In genomic region chr4:128872992-128873391, GRCm38 (mm10) we compare ENCODE assay signal across 11 mouse cellular contexts. TPM values are rescaled to one million over a fixed set of nuclear protein-coding genes. Genes with fewer than 3 reads are reported as not detected.
DNase-seq lines count a peak whose midpoint lies in the region; ATAC-seq lines count a peak whose summit lies in the region.
"Had no signal": no experiment of that assay in that cellular context is flagged by ENCODE, and none has a peak within 500 bp of the region (broad histone marks: within the 10 kb centered on the region; RNA-seq: fewer than 3 reads in every experiment).

No protein-coding gene starts in this region.

- no peak for ATAC-seq in hindbrain, embryonic 13.5 days (ENCODE audit: low FRiP score)
- no peak for ATAC-seq in hindbrain, embryonic 11.5 days (ENCODE audit: low FRiP score)
- no peak for ATAC-seq in embryonic facial prominence, embryonic 14.5 days (ENCODE audit: low read depth)
- no peak for ATAC-seq in intestine, embryonic 15.5 days
- ATAC-seq in midbrain, embryonic 16.5 days: peak; percentile 51; the same call in 1 of the 2 replicates

- H3K4me2 ChIP-seq in hindbrain, embryonic 13.5 days: 0 out of 2 replicates have a peak overlapping the region, but pooled peaks have one; percentile 11
- H3K4me2 ChIP-seq in hindbrain, embryonic 11.5 days (replicated peaks; ENCODE audit: low read depth, low read length): no peak overlapping the region
- H3K4me2 ChIP-seq in embryonic facial prominence, embryonic 14.5 days (ENCODE audit: low read depth, low read length): peak overlapping the region; percentile 43
- 0 out of 2 replicates have a peak overlapping the region, but pooled peaks have one; percentile 9 for H3K4me2 ChIP-seq in intestine, embryonic 15.5 days (replicated peaks)
- H3K4me2 ChIP-seq in midbrain, embryonic 16.5 days (ENCODE audit: low read length): peak overlapping the region; percentile 37
- H3K4me2 ChIP-seq: liver, embryonic 11.5 days; neural tube, embryonic 12.5 days had no signal

- H3K9me3 ChIP-seq in hindbrain, embryonic 13.5 days: no peaks in the 10 kb centered on the region
- no peaks in the 10 kb centered on the region for H3K9me3 ChIP-seq in hindbrain, embryonic 11.5 days (ENCODE audit: control insufficient read depth, low read length)
- H3K9me3 ChIP-seq in embryonic facial prominence, embryonic 14.5 days (ENCODE audit: control insufficient read depth, low read length): no peaks in the 10 kb centered on the region
- no peaks in the 10 kb centered on the region for H3K9me3 ChIP-seq in intestine, embryonic 15.5 days
- H3K9me3 ChIP-seq in midbrain, embryonic 16.5 days (replicated peaks; ENCODE audit: control insufficient read depth, low read length, poor library complexity, severe bottlenecking): no peaks in the 10 kb centered on the region
- H3K9me3 ChIP-seq: heart, embryonic 10.5 days; neural tube, embryonic 12.5 days had no signal

- H3K27ac ChIP-seq in hindbrain, embryonic 13.5 days: peak overlapping the region; percentile 46; the same call in 1 of the 2 replicates
- no peak overlapping the region for H3K27ac ChIP-seq in hindbrain, embryonic 11.5 days (ENCODE audit: low read depth, low read length)
- H3K27ac ChIP-seq in embryonic facial prominence, embryonic 14.5 days (replicated peaks; ENCODE audit: low read depth, low read length): 0 out of 2 replicates have a peak overlapping the region, but pooled peaks have one; percentile 35
- no peak overlapping the region for H3K27ac ChIP-seq in intestine, embryonic 15.5 days
- peak overlapping the region; percentile 45 for H3K27ac ChIP-seq in midbrain, embryonic 16.5 days (ENCODE audit: low read length)
- H3K27ac ChIP-seq: heart, embryonic 10.5 days; neural tube, embryonic 12.5 days had no signal

- WGBS in hindbrain, embryonic 13.5 days: 54% methylated on average over 19 of the region's 19 CpGs
- WGBS in hindbrain, embryonic 11.5 days: 57% methylated on average over 19 of the region's 19 CpGs
- 38% methylated on average over 19 of the region's 19 CpGs for WGBS in embryonic facial prominence, embryonic 14.5 days
- 48% methylated on average over 19 of the region's 19 CpGs for WGBS in intestine, embryonic 15.5 days
- WGBS in midbrain, embryonic 16.5 days: 48% methylated on average over 19 of the region's 19 CpGs

- H3K36me3 ChIP-seq in hindbrain, embryonic 13.5 days: no peaks in the 10 kb centered on the region
- no peaks in the 10 kb centered on the region for H3K36me3 ChIP-seq in hindbrain, embryonic 11.5 days (ENCODE audit: control insufficient read depth, insufficient read depth, low read length)
- no peaks in the 10 kb centered on the region for H3K36me3 ChIP-seq in embryonic facial prominence, embryonic 14.5 days (ENCODE audit: control insufficient read depth, insufficient read depth, low read length)
- no peaks in the 10 kb centered on the region for H3K36me3 ChIP-seq in intestine, embryonic 15.5 days
- H3K36me3 ChIP-seq in midbrain, embryonic 16.5 days (ENCODE audit: control insufficient read depth, insufficient read depth, low read length): no peaks in the 10 kb centered on the region
- H3K36me3 ChIP-seq: heart, embryonic 10.5 days; neural tube, embryonic 12.5 days had no signal

- H3K4me3 ChIP-seq in hindbrain, embryonic 13.5 days: no peak overlapping the region
- H3K4me3 ChIP-seq in hindbrain, embryonic 11.5 days (ENCODE audit: low read depth, low read length): no peak overlapping the region
- H3K4me3 ChIP-seq in embryonic facial prominence, embryonic 14.5 days (ENCODE audit: low read depth, low read length): no peak overlapping the region
- H3K4me3 ChIP-seq in intestine, embryonic 15.5 days (replicated peaks): no peak overlapping the region
- H3K4me3 ChIP-seq in midbrain, embryonic 16.5 days (ENCODE audit: low read depth, low read length): no peak overlapping the region
- H3K4me3 ChIP-seq: heart, embryonic 10.5 days; neural tube, embryonic 12.5 days had no signal

- no peak for DNase-seq in hindbrain, embryonic 11.5 days (ENCODE audit: low spot score)
- peak; percentile 50 for DNase-seq in embryonic facial prominence, embryonic 14.5 days (ENCODE audit: low spot score)
- no peak for DNase-seq in kidney, postnatal 25 days
- no peak for DNase-seq in adrenal gland, adult 8-10 months
- DNase-seq in MN1 (ENCODE audit: low spot score): no peak

- H3K9ac ChIP-seq in hindbrain, embryonic 13.5 days: 0 out of 2 replicates have a peak overlapping the region, but pooled peaks have one; percentile 9
- H3K9ac ChIP-seq in hindbrain, embryonic 11.5 days (ENCODE audit: low read depth, low read length): no peak overlapping the region
- no peak overlapping the region for H3K9ac ChIP-seq in embryonic facial prominence, embryonic 14.5 days (ENCODE audit: low read depth, low read length)
- H3K9ac ChIP-seq in intestine, embryonic 15.5 days: no peak overlapping the region
- no peak overlapping the region for H3K9ac ChIP-seq in midbrain, embryonic 16.5 days (ENCODE audit: low read depth, low read length)
- H3K9ac ChIP-seq: neural tube, embryonic 12.5 days had no signal

- no peaks in the 10 kb centered on the region for H3K27me3 ChIP-seq in hindbrain, embryonic 13.5 days
- no peaks in the 10 kb centered on the region for H3K27me3 ChIP-seq in hindbrain, embryonic 11.5 days (ENCODE audit: control insufficient read depth, insufficient read depth, low read length)
- H3K27me3 ChIP-seq in embryonic facial prominence, embryonic 14.5 days (replicated peaks; ENCODE audit: control insufficient read depth, insufficient read depth, low read length): no peaks in the 10 kb centered on the region
- no peaks in the 10 kb centered on the region; the same call in 1 of the 2 replicates for H3K27me3 ChIP-seq in intestine, embryonic 15.5 days (replicated peaks)
- H3K27me3 ChIP-seq in midbrain, embryonic 16.5 days (ENCODE audit: control insufficient read depth, insufficient read depth, low read depth, low read length): no peaks in the 10 kb centered on the region
- H3K27me3 ChIP-seq: neural tube, embryonic 12.5 days had no signal

- H3K4me1 ChIP-seq in hindbrain, embryonic 13.5 days (replicated peaks): peaks cover 13% of the 10 kb centered on the region
- no peaks in the 10 kb centered on the region for H3K4me1 ChIP-seq in hindbrain, embryonic 11.5 days (replicated peaks; ENCODE audit: control insufficient read depth, insufficient read depth, low read length)
- H3K4me1 ChIP-seq in embryonic facial prominence, embryonic 14.5 days (ENCODE audit: control insufficient read depth, insufficient read depth, low read length): peaks cover 11% of the 10 kb centered on the region; the same call in 1 of the 2 replicates
- 0 out of 2 replicates have a peak, but pooled peaks cover 5% of the 10 kb centered on the region for H3K4me1 ChIP-seq in intestine, embryonic 15.5 days (replicated peaks)
- H3K4me1 ChIP-seq in midbrain, embryonic 16.5 days (ENCODE audit: control insufficient read depth, insufficient read depth, low read length): peaks cover 9% of the 10 kb centered on the region

RNA-seq across cellular contexts. Expression of gene Trim62, which starts 10.4 kb away (rescaled TPM):
- polyA plus RNA-seq in hindbrain, embryonic 13.5 days (2015; fragmentation: Nextera tagmentation; extraction: Ambion mirVana): 19.2 and 20.0 TPM in 2 replicates
- 13.0 and 13.1 TPM in 2 replicates for polyA plus RNA-seq in hindbrain, embryonic 11.5 days (2014; fragmentation: Nextera tagmentation; extraction: Ambion mirVana)
- 8.8 and 9.2 TPM in 2 replicates for polyA plus RNA-seq in embryonic facial prominence, embryonic 14.5 days (2014; fragmentation: Nextera tagmentation; extraction: Ambion mirVana)
- polyA plus RNA-seq in intestine, embryonic 15.5 days (2015; fragmentation: Nextera tagmentation; extraction: Ambion mirVana): 3.5 and 3.8 TPM in 2 replicates
- 17.6 and 18.5 TPM in 2 replicates for polyA plus RNA-seq in midbrain, embryonic 16.5 days (2015; fragmentation: Nextera tagmentation; extraction: Ambion mirVana)
- total RNA-seq in adrenal gland, adult 8-10 months (2022): 10 to 100 TPM in 3 of 4 experiments, 1 to 10 TPM in 1; 9.0 to 14.6 (median 11.1) TPM

Comparison
In these comparisons a context has a peak if more than half of its experiments do, and no peak if none do; other contexts are left out.
1. H3K27ac ChIP-seq: peak in hindbrain, embryonic 13.5 days (single experiment), embryonic facial prominence, embryonic 14.5 days (single experiment) and midbrain, embryonic 16.5 days (single experiment); none in hindbrain, embryonic 11.5 days (single experiment) and intestine, embryonic 15.5 days (single experiment).